Mouse (Mus musculus) liver, embryonic 14.5 days (tissue): Measurements from ENCODE around the gene Me1.

ENCODE experiments used
- CTCF ChIP-seq: IDR thresholded peaks from 2 replicates; pipeline ENCODE4 v1.5.1; 2016; ENCODE audit warnings: antibody characterized with exemption, low read depth, control low read depth
- EP300 ChIP-seq: IDR thresholded peaks from 2 replicates; pipeline ENCODE4 v1.6.1; 2016; ENCODE audit warnings: antibody characterized with exemption, low read depth

GRCm38 (mm10) chr9:86676246-86676645 is 19.5 kb downstream of the Me1 start:
- TF ChIP-seq EP300: no peak
- no peak for TF ChIP-seq CTCF
